Mouse (Mus musculus): ENCODE measurements around the gene F2rl1.

GRCm38 (mm10) chr13:95534131-95534561, 9.1 kb upstream of the F2rl1 start:
- TF ChIP-seq CTCF (IDR thresholded peaks at IDR 0.05; ENCODE audit: low read depth) (no peak), EP300 (optimal IDR thresholded peaks at IDR 0.05) (no peak)

Measured in stomach, postnatal 0 days (tissue).